Mouse (Mus musculus) cerebral cortex, adult 2 months (tissue): Measurements from ENCODE around the gene Hbb-bh2.

ENCODE experiments used
- WGBS: fragments of 180-500 bp; shearing (Covaris S2); methylation state at CpG from one replicate; pipeline ENCODE4 v1.1.7; 2018; 5-methylcytosine and 5-hydroxymethylcytosine counted together

Gene Hbb-bh2

DNA sequence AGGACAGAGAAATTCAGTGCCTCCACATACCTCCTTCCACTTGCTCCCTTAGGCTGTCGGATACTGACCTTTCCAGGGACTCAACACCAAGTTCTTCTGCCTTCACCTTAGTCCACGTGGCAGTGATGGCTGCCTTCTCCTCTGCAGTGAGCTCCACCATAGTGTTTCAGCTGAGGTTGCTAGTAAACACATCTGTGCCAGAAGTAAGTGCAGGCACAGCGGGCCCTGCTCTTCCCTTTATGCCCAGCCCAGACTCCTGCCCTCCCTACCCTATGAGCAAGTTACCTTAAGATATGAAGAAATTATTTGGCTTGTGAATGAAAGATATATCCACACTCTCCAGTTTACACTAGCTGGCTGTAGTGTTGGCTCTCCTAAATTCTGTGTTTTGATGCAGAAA lies at the start of gene Hbb-bh2:
Gene Hbb-bh2 (minus strand): TSS at position 253 of the 400 bp plus-strand sequence.
- 70% methylated on average over 3 of the region's 3 CpGs for WGBS

GRCm38 (mm10) chr7:103886152-103886551 lies 45.8 kb upstream of the Hbb-bh2 start, which contains the start of gene Olfr66:
TSS of gene Olfr66 (minus strand) at chr7:103886252.

GRCm38 (mm10) chr7:103877093-103877492 lies 36.8 kb upstream of the Hbb-bh2 start:
- 89% methylated on average over 2 of the region's 2 CpGs for WGBS

DNA sequence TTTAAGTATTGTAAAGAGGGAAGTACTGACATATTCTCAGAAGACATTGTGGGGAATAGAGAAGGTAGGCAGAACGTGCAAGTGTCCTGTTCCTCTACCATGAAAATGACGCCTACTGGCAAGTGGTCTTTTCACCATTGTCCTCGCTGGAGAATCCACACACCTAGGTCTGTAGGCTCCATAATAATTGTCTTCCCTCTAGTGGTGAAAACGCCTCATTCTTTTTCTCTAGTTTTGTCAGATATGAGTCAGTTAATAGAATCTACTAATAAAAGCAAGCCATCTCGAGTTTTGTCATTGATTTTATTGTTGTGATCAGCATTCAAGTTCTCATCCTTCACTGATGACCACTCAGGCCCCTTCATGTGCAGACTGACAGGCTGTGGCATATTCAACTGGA lies 34.1 kb upstream of the Hbb-bh2 start:
- WGBS = 62% methylated on average over 5 of the region's 5 CpGs

DNA sequence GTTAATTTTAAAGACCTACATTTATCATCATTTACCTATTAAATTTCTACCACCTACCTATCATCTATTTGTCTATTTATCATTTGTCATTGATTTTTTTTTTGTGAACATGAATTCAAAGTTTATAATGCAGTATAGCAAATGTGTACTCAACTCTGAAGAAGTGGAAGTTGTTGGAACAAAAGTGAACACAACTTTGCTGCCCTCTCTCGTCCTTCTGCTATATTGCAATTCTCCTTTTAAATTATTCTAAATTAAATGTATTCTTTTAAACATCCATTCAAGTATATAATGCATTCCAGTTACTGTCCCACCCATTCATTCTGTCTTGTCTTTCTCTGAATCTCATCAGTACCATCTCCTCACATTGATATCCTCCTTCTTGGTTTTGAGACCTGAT lies 32.7 kb upstream of the Hbb-bh2 start:
- WGBS = 6% methylated on average over 1 of the region's 1 CpGs

DNA sequence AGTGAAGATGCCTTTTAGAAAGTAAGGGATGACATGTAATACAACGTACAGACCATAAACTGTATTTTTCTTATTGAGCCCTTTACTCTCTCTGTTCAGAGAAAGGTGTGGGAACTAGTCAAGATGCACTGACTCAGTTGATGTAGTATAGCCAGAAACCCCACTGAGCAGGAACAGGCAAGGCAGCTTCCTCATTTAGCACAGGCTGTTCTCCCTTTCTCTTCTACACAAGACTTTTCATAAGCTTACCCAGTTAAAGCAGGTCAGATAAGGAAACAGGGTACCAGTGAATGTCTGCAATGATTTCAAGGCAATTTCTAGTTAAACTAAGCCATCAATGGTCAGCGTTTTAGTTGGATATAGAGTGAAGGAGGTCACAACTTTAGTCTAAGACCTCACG lies 21.2 kb upstream of the Hbb-bh2 start:
- WGBS = 83% methylated on average over 3 of the region's 3 CpGs

GRCm38 (mm10) chr7:103860855-103861254 lies 20.5 kb upstream of the Hbb-bh2 start:
- WGBS = 59% methylated on average over 1 of the region's 1 CpGs

DNA sequence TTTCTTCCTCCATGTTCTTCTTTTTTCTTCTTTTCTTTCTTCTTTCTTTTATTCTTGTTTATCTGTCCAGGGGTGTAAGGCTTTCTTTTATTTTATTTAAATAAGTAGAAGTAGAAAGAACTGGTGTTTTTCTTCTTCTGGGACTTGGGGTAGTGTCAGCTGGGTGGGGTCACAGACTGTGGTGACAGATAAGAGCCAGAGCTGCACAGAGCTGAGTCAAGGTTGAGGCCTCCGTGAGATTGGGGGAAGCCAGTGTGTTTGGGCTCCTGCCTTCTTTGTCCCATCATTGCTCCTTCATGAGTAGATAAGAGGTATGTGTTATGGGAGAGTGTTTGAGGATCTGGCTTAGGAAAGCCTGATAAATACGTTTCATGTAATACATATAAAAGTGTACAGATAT lies 18.8 kb upstream of the Hbb-bh2 start:
- 75% methylated on average over 2 of the region's 2 CpGs for WGBS

- 68% methylated on average over 1 of the region's 1 CpGs for WGBS
Measured at GRCm38 (mm10) chr7:103854669-103855068, 14.3 kb upstream of the Hbb-bh2 start.

- WGBS = 68% methylated on average over 2 of the region's 2 CpGs
Measured at GRCm38 (mm10) chr7:103853090-103853489, 12.8 kb upstream of the Hbb-bh2 start, which contains the start of gene Hbb-y. TSS of gene Hbb-y (minus strand) at chr7:103853216.

DNA sequence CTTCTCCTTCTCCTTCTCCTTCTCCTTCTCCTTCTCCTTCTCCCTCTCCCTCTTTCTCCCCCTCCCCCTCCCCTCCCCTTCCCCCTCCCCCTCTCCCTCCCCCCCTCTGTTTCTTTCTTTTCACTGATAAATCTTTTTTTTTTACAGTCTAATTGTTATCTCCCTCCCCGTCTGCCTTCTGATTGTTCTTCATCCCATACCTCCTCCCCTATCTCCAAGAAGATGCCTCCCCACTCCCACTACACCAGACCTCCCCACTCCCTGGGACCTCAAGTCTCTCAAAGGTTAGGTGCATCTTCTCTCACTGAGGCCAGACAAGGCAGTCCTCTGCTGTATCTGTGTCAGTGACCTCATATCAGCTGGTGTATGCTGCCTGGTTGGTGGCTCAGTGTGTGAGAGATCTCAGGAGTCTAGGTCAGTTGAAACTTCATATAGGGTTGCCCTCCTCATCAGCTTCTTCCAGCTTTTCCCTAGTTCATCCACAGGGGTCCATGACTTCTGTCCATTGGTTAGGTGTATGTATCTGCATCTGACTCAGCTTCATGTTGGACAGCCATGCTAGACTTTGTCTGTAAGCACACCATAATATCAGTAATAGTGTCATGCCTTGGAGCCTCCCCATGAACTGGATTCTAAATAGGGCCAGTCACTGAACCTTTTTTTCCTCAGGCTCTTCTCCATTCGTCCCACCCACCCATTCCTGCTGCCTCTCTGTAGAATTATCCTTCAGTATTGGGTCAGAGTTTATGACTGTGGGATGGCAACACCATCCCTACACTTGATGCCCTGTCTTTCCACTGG lies 4.4 kb upstream of the Hbb-bh2 start:
- WGBS = 62% methylated on average over 2 of the region's 2 CpGs

DNA sequence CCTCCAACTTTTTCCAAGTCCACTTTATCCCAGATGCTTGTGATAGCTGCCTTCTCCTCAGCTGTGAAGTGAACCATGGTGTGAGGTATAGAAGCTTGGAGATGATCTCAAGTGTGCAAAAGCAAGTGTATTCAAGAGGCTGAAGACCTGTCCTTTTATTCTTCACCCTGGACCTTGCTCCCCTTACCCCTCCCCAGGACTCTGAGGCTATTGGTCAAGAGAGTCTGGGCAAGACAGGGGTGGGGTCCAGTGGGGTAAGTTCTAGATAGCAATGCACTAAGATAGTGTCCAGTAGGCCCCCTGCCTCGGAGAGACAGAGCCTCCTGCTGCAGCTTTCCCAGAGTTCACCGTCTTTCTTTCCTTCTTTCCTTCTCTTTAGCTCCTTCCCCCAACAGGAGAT lies 2.7 kb upstream of the Hbb-bh2 start, which contains the start of gene Hbb-bh1:
Gene Hbb-bh1 (minus strand): TSS at position 131 of the 400 bp plus-strand sequence.
- WGBS = 84% methylated on average over 2 of the region's 2 CpGs

DNA sequence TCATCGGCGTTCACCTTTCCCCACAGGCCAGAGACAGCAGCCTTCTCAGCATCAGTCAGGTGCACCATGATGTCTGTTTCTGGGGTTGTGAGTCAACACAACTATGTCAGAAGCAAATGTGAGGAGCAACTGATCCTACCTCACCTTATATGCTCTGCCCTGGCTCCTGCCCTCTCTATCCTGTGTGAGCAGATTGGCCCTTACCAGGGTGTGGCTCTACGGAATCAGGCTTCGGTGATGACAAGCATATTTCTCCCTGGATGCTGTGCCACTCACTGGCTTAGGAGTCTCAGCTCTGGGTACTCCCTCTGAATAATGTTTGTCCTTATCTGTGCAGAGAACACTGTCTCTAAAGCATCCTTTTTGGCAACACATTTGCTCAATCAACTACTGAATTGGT lies 12.5 kb downstream of the Hbb-bh2 start, which contains the start of gene Hbb-bs:
Gene Hbb-bs (minus strand): TSS at position 289 of the 400 bp plus-strand sequence.
- 90% methylated on average over 4 of the region's 4 CpGs for WGBS

DNA sequence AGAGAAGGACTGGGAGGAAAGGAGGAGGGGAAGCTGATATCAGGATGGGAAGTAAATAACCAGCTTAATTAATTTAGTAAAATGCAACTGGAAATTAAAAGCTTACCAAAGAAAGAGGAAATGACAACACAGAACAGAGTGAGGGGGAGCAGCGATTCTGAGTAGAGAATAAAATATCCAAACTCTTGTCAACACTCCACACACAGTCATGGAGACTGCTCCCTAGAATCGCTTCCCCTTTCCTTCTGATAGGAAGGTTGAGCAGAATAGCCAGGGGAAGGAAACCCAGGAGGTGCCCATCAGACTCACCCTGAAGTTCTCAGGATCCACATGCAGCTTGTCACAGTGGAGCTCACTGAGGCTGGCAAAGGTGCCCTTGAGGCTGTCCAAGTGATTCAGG lies 13.2 kb downstream of the Hbb-bh2 start:
- WGBS = no CpG with 5 or more reads among the region's 2 CpGs

GRCm38 (mm10) chr7:103826255-103826887 lies 13.9 kb downstream of the Hbb-bh2 start:
- WGBS = 62% methylated on average over 3 of the region's 3 CpGs

GRCm38 (mm10) chr7:103825536-103826254 lies 14.6 kb downstream of the Hbb-bh2 start:
- WGBS = 90% methylated on average over 3 of the region's 3 CpGs

- WGBS = 89% methylated on average over 2 of the region's 2 CpGs
Measured at GRCm38 (mm10) chr7:103824597-103824996, 15.7 kb downstream of the Hbb-bh2 start.

DNA sequence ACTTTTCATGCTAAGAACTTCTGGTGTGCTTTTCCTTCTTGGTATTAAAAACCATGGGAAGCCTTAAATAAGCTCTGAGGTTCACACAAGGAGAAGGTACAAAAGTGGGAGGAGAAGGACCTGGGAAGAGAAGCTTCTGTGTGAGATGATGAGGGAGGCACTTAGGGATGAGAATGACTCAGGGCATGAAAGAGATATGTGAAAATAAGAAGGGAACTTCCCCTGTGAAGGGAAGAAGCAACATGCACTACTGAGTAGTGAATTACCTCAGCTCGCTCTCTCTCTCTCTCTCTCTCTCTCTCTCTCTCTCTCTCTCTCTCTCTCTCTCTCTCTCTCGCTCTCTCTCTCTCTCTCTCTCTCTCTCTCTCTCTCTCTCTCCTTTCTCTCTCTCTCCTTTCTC lies 25.2 kb downstream of the Hbb-bh2 start:
- 75% methylated on average over 1 of the region's 2 CpGs for WGBS

- WGBS = 91% methylated on average over 3 of the region's 3 CpGs
Measured at GRCm38 (mm10) chr7:103813766-103814165, 26.6 kb downstream of the Hbb-bh2 start, which contains the start of gene Hbb-bt. TSS of gene Hbb-bt (minus strand) at chr7:103813996.

DNA sequence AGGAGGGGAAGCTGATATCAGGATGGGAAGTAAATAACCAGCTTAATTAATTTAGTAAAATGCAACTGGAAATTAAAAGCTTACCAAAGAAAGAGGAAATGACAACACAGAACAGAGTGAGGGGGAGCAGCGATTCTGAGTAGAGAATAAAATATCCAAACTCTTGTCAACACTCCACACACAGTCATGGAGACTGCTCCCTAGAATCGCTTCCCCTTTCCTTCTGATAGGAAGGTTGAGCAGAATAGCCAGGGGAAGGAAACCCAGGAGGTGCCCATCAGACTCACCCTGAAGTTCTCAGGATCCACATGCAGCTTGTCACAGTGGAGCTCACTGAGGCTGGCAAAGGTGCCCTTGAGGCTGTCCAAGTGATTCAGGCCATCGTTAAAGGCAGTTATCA lies 27.2 kb downstream of the Hbb-bh2 start:
- no CpG with 5 or more reads among the region's 3 CpGs for WGBS

DNA sequence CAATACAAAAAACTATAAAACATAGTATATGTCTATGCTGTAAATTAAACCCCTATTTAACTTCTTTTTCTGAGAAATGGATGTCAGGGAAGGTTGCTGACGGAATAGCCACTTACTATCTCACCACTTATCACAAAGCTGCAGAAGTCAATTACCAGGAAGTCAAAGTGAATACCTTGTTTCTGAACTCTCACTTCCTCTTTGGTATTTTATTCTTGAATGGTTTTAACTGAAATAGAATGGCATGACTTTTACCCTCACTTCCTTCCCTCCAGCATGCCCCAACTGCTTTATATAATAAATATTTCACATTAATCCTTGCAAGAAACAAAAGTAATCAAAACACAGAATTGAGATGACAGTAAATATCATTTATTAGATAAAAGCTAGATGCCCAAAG lies 28.1 kb downstream of the Hbb-bh2 start:
- 71% methylated on average over 1 of the region's 1 CpGs for WGBS

- WGBS = 97% methylated on average over 1 of the region's 1 CpGs
Measured at GRCm38 (mm10) chr7:103811223-103811845, 29.0 kb downstream of the Hbb-bh2 start.
